Mouse (Mus musculus): Measurements from ENCODE around the gene Vps8. TPM values are rescaled to one million over a fixed set of nuclear protein-coding genes. Genes with fewer than 3 reads are reported as not detected.

Vps8 gene
- polyA plus RNA-seq, 1 experiment from 2014 or later, result 25.5 TPM

DNA sequence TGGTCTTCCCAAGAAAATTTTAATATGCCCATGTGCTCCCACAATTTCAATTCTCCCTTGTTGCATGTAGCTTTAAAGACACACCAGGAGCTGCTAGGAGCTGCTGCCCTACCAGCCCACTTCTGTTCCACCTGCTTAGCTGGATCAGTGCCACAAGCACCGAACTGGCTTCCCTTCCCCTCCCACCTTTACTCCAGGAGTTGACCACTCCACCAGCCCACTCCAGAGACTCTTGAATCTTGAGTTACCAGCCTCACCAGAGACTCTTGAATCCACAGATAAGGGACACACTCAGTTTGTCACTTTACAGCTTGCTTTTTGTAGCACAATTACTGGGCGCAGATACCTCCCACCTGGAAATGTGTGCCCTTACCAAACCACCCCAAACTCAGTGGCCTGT lies 197.7 kb downstream of the Vps8 start:
- Histone ChIP-seq H3K9me3 (ENCODE audit: control insufficient read depth, low read length) (no peaks in the 10 kb centered on the region), H3K4me1 (replicated peaks; ENCODE audit: control insufficient read depth, insufficient read depth, low read length) (no peaks in the 10 kb centered on the region), H3K4me3 (ENCODE audit: low read depth, low read length) (no peak overlapping the region), H3K4me2 (ENCODE audit: low read depth, low read length, severe bottlenecking) (no peak overlapping the region), H3K9ac (ENCODE audit: low read length) (no peak overlapping the region), H3K36me3 (ENCODE audit: control insufficient read depth, insufficient read depth, low read length) (no peaks in the 10 kb centered on the region), H3K27me3 (ENCODE audit: control insufficient read depth, insufficient read depth, low read length) (no peaks in the 10 kb centered on the region), H3K27ac (ENCODE audit: low read depth, low read length) (no peak overlapping the region)
- DNase-seq (ENCODE audit: low spot score), result no peak
- 94% methylated on average over 2 of the region's 2 CpGs for WGBS
- ATAC-seq (replicated peaks; ENCODE audit: low FRiP score), result no peak

DNA sequence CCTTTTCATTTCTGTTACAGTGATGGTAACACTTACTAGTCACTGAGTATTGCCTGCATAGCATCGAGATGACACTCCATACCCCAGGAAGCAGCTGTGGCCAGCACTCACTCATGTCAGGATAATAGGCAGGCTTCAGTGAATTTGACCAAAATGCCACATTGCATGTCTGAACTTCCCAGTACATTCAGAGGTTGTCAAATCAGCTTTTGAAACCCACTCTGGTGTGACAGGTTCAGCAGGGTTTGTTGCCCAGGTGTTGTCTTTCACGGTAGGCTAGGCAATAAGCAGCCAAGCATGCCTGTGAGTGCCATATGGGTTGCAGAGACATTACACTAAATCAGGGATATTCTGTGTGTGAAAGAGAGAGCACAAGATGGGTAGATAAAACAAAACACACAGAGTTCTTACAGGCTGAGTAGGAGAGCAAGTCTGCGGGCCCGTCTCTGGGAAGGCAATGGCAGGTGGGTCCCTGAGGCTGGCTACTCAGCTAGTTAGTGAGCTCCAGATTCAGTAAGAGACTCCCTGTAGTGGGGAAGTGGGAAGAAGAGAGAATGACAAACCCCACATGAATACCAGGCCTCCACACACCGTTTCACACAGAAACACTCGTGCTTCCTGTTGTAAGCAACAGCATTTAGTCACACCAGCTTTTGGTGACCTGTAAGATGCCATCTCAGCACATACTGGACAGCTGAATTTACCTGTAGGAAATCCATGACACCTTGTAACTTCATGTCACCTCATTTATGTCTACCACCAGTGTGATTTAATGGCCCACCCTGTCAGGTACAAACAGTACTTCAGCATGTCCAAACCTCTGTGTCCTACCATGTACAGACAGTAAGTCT lies 203.1 kb downstream of the Vps8 start:
- H3K4me3 ChIP-seq (ENCODE audit: low read depth, low read length), result no peak overlapping the region
- H3K9me3 ChIP-seq (ENCODE audit: control insufficient read depth, low read length), result no peaks in the 10 kb centered on the region
- ATAC-seq (replicated peaks; ENCODE audit: low FRiP score), result no peak
- H3K36me3 ChIP-seq (ENCODE audit: control insufficient read depth, insufficient read depth, low read length), result no peaks in the 10 kb centered on the region
- peaks cover 6% of the 10 kb centered on the region; the same call in 1 of the 2 replicates for H3K4me1 ChIP-seq (replicated peaks; ENCODE audit: control insufficient read depth, insufficient read depth, low read length)
- H3K27me3 ChIP-seq (ENCODE audit: control insufficient read depth, insufficient read depth, low read length), result no peaks in the 10 kb centered on the region
- 77% methylated on average over 6 of the region's 6 CpGs for WGBS
- no peak overlapping the region for H3K4me2 ChIP-seq (ENCODE audit: low read depth, low read length, severe bottlenecking)
- H3K27ac ChIP-seq (ENCODE audit: low read depth, low read length), result no peak overlapping the region
- H3K9ac ChIP-seq (ENCODE audit: low read length), result no peak overlapping the region
- no peak for DNase-seq (ENCODE audit: low spot score)

DNA sequence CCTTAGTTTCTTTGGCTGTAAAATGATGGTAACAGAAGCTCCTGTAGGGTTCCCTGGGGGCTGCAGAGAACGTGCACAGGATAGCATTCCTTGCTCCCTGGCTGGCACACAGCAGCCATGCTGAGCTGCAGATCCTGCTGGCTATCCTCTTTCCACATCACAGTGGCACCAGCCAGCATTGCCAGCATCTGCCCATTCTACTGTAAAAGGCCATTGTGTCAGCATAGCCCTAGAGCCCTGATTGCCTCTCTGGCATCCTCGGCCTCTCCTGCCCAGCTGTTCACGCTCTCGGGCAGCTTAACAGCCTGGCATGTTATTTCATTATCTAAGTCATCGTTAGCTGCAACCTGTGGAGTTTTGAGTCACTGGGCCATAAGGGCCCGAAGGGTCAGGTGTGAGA lies 204.3 kb downstream of the Vps8 start:
- Histone ChIP-seq H3K27ac (ENCODE audit: low read depth, low read length) (no peak overlapping the region), H3K27me3 (ENCODE audit: control insufficient read depth, insufficient read depth, low read length) (no peaks in the 10 kb centered on the region), H3K4me1 (replicated peaks; ENCODE audit: control insufficient read depth, insufficient read depth, low read length) (peaks cover 6% of the 10 kb centered on the region; the same call in 1 of the 2 replicates), H3K36me3 (ENCODE audit: control insufficient read depth, insufficient read depth, low read length) (no peaks in the 10 kb centered on the region), H3K9ac (ENCODE audit: low read length) (peak overlapping the region; percentile 14; the same call in 1 of the 2 replicates), H3K9me3 (ENCODE audit: control insufficient read depth, low read length) (no peaks in the 10 kb centered on the region), H3K4me3 (ENCODE audit: low read depth, low read length) (no peak overlapping the region), H3K4me2 (ENCODE audit: low read depth, low read length, severe bottlenecking) (no peak overlapping the region)
- WGBS, result 67% methylated on average over 6 of the region's 6 CpGs
- DNase-seq (ENCODE audit: low spot score) (no peak), ATAC-seq (replicated peaks; ENCODE audit: low FRiP score) (no peak)

DNA sequence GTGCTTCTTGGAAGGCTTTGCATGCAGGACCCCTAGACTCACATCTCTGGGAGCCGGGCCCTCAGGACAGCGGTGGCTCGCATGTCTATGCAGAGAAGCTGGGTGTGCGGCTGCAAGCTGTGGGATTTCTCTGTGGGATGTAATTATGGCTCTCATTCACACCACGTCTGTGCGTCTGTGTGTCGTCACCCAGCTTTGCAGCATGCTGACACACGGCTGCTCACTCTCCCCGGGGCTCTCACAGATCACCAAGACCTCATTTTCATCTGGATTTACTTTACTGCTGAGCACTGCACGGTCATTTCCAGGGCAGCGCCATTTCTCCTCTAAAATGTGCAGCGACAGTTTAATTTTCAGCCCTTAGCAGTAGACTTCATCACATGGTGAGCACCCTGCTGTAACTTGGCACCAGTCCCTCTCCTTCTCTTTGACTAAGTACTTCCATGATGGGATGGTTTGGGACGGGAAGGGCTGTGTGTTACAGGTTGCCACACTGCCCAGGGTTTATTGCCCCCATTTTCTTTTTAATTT lies 205.2 kb downstream of the Vps8 start:
- WGBS, result 59% methylated on average over 13 of the region's 13 CpGs
- H3K36me3 ChIP-seq (ENCODE audit: control insufficient read depth, insufficient read depth, low read length), result no peaks in the 10 kb centered on the region
- no peak overlapping the region for H3K27ac ChIP-seq (ENCODE audit: low read depth, low read length)
- H3K9me3 ChIP-seq (ENCODE audit: control insufficient read depth, low read length), result no peaks in the 10 kb centered on the region
- H3K4me1 ChIP-seq (replicated peaks; ENCODE audit: control insufficient read depth, insufficient read depth, low read length), result peaks cover 6% of the 10 kb centered on the region; the same call in 1 of the 2 replicates
- no peak for ATAC-seq (replicated peaks; ENCODE audit: low FRiP score)
- H3K4me3 ChIP-seq (ENCODE audit: low read depth, low read length), result no peak overlapping the region
- no peak overlapping the region for H3K9ac ChIP-seq (ENCODE audit: low read length)
- no peaks in the 10 kb centered on the region for H3K27me3 ChIP-seq (ENCODE audit: control insufficient read depth, insufficient read depth, low read length)
- DNase-seq (ENCODE audit: low spot score), result no peak
- H3K4me2 ChIP-seq (ENCODE audit: low read depth, low read length, severe bottlenecking), result no peak overlapping the region

DNA sequence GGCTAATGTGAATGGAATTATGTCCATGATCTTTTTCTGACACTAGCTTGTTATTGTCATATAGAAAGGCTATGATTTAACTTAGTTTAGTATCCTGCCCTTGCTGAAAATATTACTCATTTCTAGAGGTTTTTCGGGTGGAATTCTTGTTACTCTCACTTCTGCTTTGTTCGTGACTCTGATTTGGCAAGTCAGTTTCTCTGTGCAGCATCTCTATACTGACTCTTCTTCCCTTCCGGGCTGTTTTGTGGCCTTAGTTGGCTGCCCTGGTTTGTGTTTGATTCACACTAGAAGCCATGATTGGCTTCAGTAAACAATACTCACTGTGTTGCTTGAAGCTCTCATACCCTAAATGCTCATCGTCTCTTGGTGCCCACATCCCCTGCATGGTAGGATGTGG lies 207.7 kb downstream of the Vps8 start:
- Histone ChIP-seq H3K9ac (ENCODE audit: low read length) (no peak overlapping the region), H3K27ac (ENCODE audit: low read depth, low read length) (no peak overlapping the region), H3K36me3 (ENCODE audit: control insufficient read depth, insufficient read depth, low read length) (no peaks in the 10 kb centered on the region), H3K27me3 (ENCODE audit: control insufficient read depth, insufficient read depth, low read length) (no peaks in the 10 kb centered on the region), H3K4me2 (ENCODE audit: low read depth, low read length, severe bottlenecking) (no peak overlapping the region), H3K4me3 (ENCODE audit: low read depth, low read length) (no peak overlapping the region), H3K4me1 (replicated peaks; ENCODE audit: control insufficient read depth, insufficient read depth, low read length) (peaks cover 6% of the 10 kb centered on the region; the same call in 1 of the 2 replicates), H3K9me3 (ENCODE audit: control insufficient read depth, low read length) (no peaks in the 10 kb centered on the region)
- ATAC-seq (replicated peaks; ENCODE audit: low FRiP score), result no peak
- 93% methylated on average over 4 of the region's 4 CpGs for WGBS
- no peak for DNase-seq (ENCODE audit: low spot score)

DNA sequence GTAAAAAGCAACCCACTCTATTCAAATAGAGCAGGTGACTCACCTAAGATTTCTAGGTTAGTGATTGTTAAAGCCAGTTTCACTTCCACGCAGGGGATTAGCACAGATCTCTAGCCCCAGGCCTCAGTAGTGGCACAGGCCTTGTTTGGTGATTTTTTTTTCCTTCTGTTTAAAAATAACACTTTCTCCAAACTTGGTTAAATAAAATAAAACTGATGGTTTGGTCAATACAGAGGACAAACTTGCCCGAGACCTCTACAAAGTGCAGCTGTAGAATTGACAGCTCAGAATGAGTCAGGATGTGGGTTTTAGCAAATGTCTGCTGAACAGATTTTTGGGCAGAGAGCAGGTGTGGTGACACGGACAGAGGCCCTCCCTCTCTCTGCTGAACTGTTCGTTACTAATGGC lies 208.9 kb downstream of the Vps8 start:
- Histone ChIP-seq H3K4me2 (ENCODE audit: low read depth, low read length, severe bottlenecking) (no peak overlapping the region), H3K36me3 (ENCODE audit: control insufficient read depth, insufficient read depth, low read length) (no peaks in the 10 kb centered on the region), H3K27me3 (ENCODE audit: control insufficient read depth, insufficient read depth, low read length) (no peaks in the 10 kb centered on the region), H3K9ac (ENCODE audit: low read length) (no peak overlapping the region), H3K9me3 (ENCODE audit: control insufficient read depth, low read length) (no peaks in the 10 kb centered on the region), H3K27ac (ENCODE audit: low read depth, low read length) (no peak overlapping the region), H3K4me1 (replicated peaks; ENCODE audit: control insufficient read depth, insufficient read depth, low read length) (peaks cover 6% of the 10 kb centered on the region; the same call in 1 of the 2 replicates), H3K4me3 (ENCODE audit: low read depth, low read length) (no peak overlapping the region)
- no peak for DNase-seq (ENCODE audit: low spot score)
- 85% methylated on average over 4 of the region's 4 CpGs for whole genome bisulfite sequencing
- ATAC-seq (replicated peaks; ENCODE audit: low FRiP score), result no peak

DNA sequence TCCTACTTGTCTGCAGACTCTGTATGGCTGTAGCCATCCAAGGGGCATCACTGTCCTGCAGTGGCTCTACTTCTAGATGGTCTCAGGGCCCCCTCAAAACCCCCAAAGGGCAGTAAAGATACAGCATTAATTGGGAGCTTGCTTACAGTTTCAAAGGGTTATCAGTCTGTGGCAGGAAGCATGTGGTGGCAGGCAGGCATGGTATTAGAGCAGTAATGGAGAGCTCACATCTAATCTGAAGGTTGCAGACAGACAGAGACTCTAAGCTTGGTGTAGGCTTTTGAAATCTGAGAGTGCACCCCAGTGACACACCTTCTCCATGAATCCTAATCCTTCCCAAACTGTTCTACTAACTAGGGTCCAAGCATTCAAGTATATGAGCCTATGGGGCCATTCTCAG lies 211.5 kb downstream of the Vps8 start:
- Histone ChIP-seq H3K27me3 (ENCODE audit: control insufficient read depth, insufficient read depth, low read length) (no peaks in the 10 kb centered on the region), H3K9ac (ENCODE audit: low read length) (no peak overlapping the region), H3K4me2 (ENCODE audit: low read depth, low read length, severe bottlenecking) (no peak overlapping the region), H3K4me1 (replicated peaks; ENCODE audit: control insufficient read depth, insufficient read depth, low read length) (no peaks in the 10 kb centered on the region), H3K27ac (ENCODE audit: low read depth, low read length) (no peak overlapping the region), H3K4me3 (ENCODE audit: low read depth, low read length) (no peak overlapping the region), H3K9me3 (ENCODE audit: control insufficient read depth, low read length) (no peaks in the 10 kb centered on the region), H3K36me3 (ENCODE audit: control insufficient read depth, insufficient read depth, low read length) (no peaks in the 10 kb centered on the region)
- ATAC-seq (replicated peaks; ENCODE audit: low FRiP score) (no peak), DNase-seq (ENCODE audit: low spot score) (no peak)

DNA sequence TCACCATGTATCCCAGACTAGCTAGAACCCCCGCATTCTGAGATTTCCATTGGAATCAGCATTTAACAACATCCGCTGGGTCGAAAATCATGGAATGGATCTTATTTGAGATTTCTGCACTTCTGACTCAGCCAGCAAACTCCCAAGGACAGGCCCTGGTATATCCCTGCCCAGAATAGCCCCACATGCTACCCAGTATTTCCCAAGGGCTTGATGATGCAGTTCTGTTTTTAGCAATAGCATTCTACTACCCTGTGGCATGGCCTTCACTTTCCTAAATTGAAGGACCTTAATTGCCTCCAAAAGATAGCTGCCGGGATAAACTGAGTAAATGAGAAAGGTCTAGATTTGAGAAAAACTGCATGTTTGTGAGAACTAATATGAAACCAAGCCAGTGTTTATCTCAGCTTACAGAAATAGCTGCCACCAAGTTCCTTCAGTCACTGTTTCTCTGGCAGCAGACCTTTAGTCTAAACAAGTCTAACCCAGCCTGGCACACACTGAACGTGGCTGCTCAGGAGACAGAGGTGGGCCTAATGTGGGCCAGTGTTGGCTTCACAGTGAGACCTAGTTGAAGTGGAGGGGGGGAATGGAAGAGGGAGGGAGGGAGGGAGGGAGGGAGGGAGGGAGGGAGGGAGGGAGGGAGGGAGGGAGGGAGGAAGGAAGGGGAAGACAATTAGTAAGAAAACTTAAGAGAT lies 213.4 kb downstream of the Vps8 start:
- 87% methylated on average over 5 of the region's 5 CpGs for WGBS
- no peak for ATAC-seq (replicated peaks; ENCODE audit: low FRiP score)

More for the DNA sequence above, 213.4 kb downstream of the Vps8 start:
- Histone ChIP-seq H3K9ac (ENCODE audit: low read length) (no peak overlapping the region), H3K36me3 (ENCODE audit: control insufficient read depth, insufficient read depth, low read length) (no peaks in the 10 kb centered on the region), H3K4me3 (ENCODE audit: low read depth, low read length) (no peak overlapping the region), H3K27me3 (ENCODE audit: control insufficient read depth, insufficient read depth, low read length) (no peaks in the 10 kb centered on the region), H3K27ac (ENCODE audit: low read depth, low read length) (no peak overlapping the region), H3K9me3 (ENCODE audit: control insufficient read depth, low read length) (no peaks in the 10 kb centered on the region), H3K4me2 (ENCODE audit: low read depth, low read length, severe bottlenecking) (no peak overlapping the region), H3K4me1 (replicated peaks; ENCODE audit: control insufficient read depth, insufficient read depth, low read length) (no peaks in the 10 kb centered on the region)
- DNase-seq (ENCODE audit: low spot score), result no peak

All from forebrain, embryonic 11.5 days (tissue).